Mouse (Mus musculus) embryo, embryonic 9.5 days (tissue): ENCODE measurements around the gene Plxna2.

Experiments
- DNase-seq: peaks from one replicate; pipeline ENCODE4 v3.0.0-alpha.2; 2017; ENCODE audit errors: extremely low spot score

Plxna2 gene

GRCm38 (mm10) chr1:194704171-194704855, 86.3 kb downstream of the Plxna2 start:
- DNase-seq: no peak

- no peak for DNase-seq
These were observed 88.5 kb downstream of the Plxna2 start for GRCm38 (mm10) chr1:194706566-194706965.

GRCm38 (mm10) chr1:194712373-194712772, 94.4 kb downstream of the Plxna2 start:
- no peak for DNase-seq

GRCm38 (mm10) chr1:194714138-194715031, 96.4 kb downstream of the Plxna2 start:
- no peak for DNase-seq

- no peak for DNase-seq
These were observed 99.4 kb downstream of the Plxna2 start for GRCm38 (mm10) chr1:194717451-194717874.

GRCm38 (mm10) chr1:194720406-194720805, 102.4 kb downstream of the Plxna2 start:
- peak; percentile 30 for DNase-seq

- no peak for DNase-seq
These were observed 103.2 kb downstream of the Plxna2 start for GRCm38 (mm10) chr1:194721260-194721659.

- peak; percentile 64 for DNase-seq
These were observed 104.3 kb downstream of the Plxna2 start for GRCm38 (mm10) chr1:194722329-194722728.

GRCm38 (mm10) chr1:194734836-194735235, 116.8 kb downstream of the Plxna2 start:
- DNase-seq: no peak

GRCm38 (mm10) chr1:194739894-194740293, 121.9 kb downstream of the Plxna2 start:
- DNase-seq: no peak

GRCm38 (mm10) chr1:194742901-194743422, 124.9 kb downstream of the Plxna2 start:
- DNase-seq: no peak

GRCm38 (mm10) chr1:194745177-194745934, 127.3 kb downstream of the Plxna2 start:
- no peak for DNase-seq

- peak; percentile 14 for DNase-seq
These were observed 128.6 kb downstream of the Plxna2 start for GRCm38 (mm10) chr1:194746332-194747249.

- no peak for DNase-seq
These were observed 129.2 kb downstream of the Plxna2 start for GRCm38 (mm10) chr1:194747258-194747657.

- peak; percentile 26 for DNase-seq
These were observed 135.2 kb downstream of the Plxna2 start for GRCm38 (mm10) chr1:194753168-194753567.

GRCm38 (mm10) chr1:194756001-194756400, 138.0 kb downstream of the Plxna2 start:
- no peak for DNase-seq

- no peak for DNase-seq
These were observed 138.4 kb downstream of the Plxna2 start for GRCm38 (mm10) chr1:194756409-194756808.

GRCm38 (mm10) chr1:194756863-194757262, 138.8 kb downstream of the Plxna2 start:
- no peak for DNase-seq

GRCm38 (mm10) chr1:194761432-194762212, 143.6 kb downstream of the Plxna2 start:
- no peak for DNase-seq

GRCm38 (mm10) chr1:194762896-194763295, 144.9 kb downstream of the Plxna2 start:
- DNase-seq: no peak
